Mouse (Mus musculus): ENCODE data around the gene Rab42.

- no peak for TF ChIP-seq CTCF (IDR thresholded peaks at IDR 0.05; ENCODE audit: low read depth, low read length)
- no peak for TF ChIP-seq POLR2A (IDR thresholded peaks at IDR 0.05; ENCODE audit: insufficient read depth, low read length)
Measured at GRCm38 (mm10) chr4:132305276-132305675, 2.1 kb upstream of the Rab42 start.
